Mouse (Mus musculus): ENCODE data around the gene Tmem97.
"Not testable (repeated sequence)": the region's sequence is repeated elsewhere in the genome, so short reads cannot be mapped to it uniquely, and the experiment has no call there.

Gene Tmem97

GRCm38 (mm10) chr11:78551059-78551398 is 452 bp upstream of the Tmem97 start:
- in situ Hi-C loops (cut with MseI, MboI): no loop called here

GRCm38 (mm10) chr11:78549491-78549987 is 1.0 kb downstream of the Tmem97 start:
- in situ Hi-C loops (cut with MseI, MboI): no loop called here

- in situ Hi-C loops (cut with MseI, MboI): no loop called here
Measured at GRCm38 (mm10) chr11:78547718-78548460, 2.7 kb downstream of the Tmem97 start.

- in situ Hi-C loops (cut with MseI, MboI): no loop called here
Measured at GRCm38 (mm10) chr11:78545181-78545580, 5.4 kb downstream of the Tmem97 start.

GRCm38 (mm10) chr11:78544449-78545111 is 6.0 kb downstream of the Tmem97 start:
- in situ Hi-C loops (cut with MseI, MboI): no loop called here

GRCm38 (mm10) chr11:78540358-78540757 is 10.2 kb downstream of the Tmem97 start:
- in situ Hi-C loops (cut with MseI, MboI): no loop called here

- in situ Hi-C loops (cut with MseI, MboI): no loop called here
Measured at GRCm38 (mm10) chr11:78536690-78537084, 13.9 kb downstream of the Tmem97 start.

- in situ Hi-C loops (cut with MseI, MboI): no loop called here
Measured at GRCm38 (mm10) chr11:78536080-78536689, 14.4 kb downstream of the Tmem97 start, which contains the start of the genes Tnfaip1 and Ift20. TSS of gene Tnfaip1 (minus strand) at chr11:78536332. TSS of gene Ift20 (plus strand) at chr11:78536361.

GRCm38 (mm10) chr11:78535376-78536079 is 15.0 kb downstream of the Tmem97 start:
- in situ Hi-C loops (cut with MseI, MboI): no loop called here

- in situ Hi-C loops (cut with MseI, MboI): no loop called here
Measured at GRCm38 (mm10) chr11:78534516-78534915, 16.1 kb downstream of the Tmem97 start.

- in situ Hi-C loops (cut with MseI, MboI): not testable (repeated sequence)
Measured at GRCm38 (mm10) chr11:78531515-78531914, 19.1 kb downstream of the Tmem97 start.

GRCm38 (mm10) chr11:78531046-78531445 is 19.5 kb downstream of the Tmem97 start:
- in situ Hi-C loops (cut with MseI, MboI): no loop called here

GRCm38 (mm10) chr11:78530001-78530400 is 20.6 kb downstream of the Tmem97 start:
- in situ Hi-C loops (cut with MseI, MboI): no loop called here

- in situ Hi-C loops (cut with MseI, MboI): no loop called here
Measured at GRCm38 (mm10) chr11:78528714-78529113, 21.9 kb downstream of the Tmem97 start.

GRCm38 (mm10) chr11:78524838-78525237 is 25.7 kb downstream of the Tmem97 start:
- in situ Hi-C loops (cut with MseI, MboI): no loop called here

GRCm38 (mm10) chr11:78523241-78523955 is 27.2 kb downstream of the Tmem97 start:
- in situ Hi-C loops (cut with MseI, MboI): no loop called here

- in situ Hi-C loops (cut with MseI, MboI): no loop called here
Measured at GRCm38 (mm10) chr11:78522481-78522997, 28.0 kb downstream of the Tmem97 start.

- in situ Hi-C loops (cut with MseI, MboI): no loop called here
Measured at GRCm38 (mm10) chr11:78521880-78522279, 28.7 kb downstream of the Tmem97 start.

- in situ Hi-C loops (cut with MseI, MboI): no loop called here
Measured at GRCm38 (mm10) chr11:78518931-78519330, 31.6 kb downstream of the Tmem97 start.

GRCm38 (mm10) chr11:78515549-78516325 is 34.8 kb downstream of the Tmem97 start:
- in situ Hi-C loops (cut with MseI, MboI): no loop called here
